Mouse (Mus musculus) embryonic facial prominence, embryonic 10.5 days (tissue): ENCODE measurements at regions not wholly inside any gene's neighbourhood (a gene's known extent, or its start where the extent isn't known, plus 50 kb on each side); places are given as distances from the start of the nearest gene placed in this dataset.

Experiments
- DNase-seq: peaks from one replicate; pipeline ENCODE4 v3.0.0-alpha.2; 2017; ENCODE audit warnings: low spot score
- H3K27ac ChIP-seq: fragments of 300-500 bp; sonication (generic); replicated peaks from 2 replicates; pipeline ENCODE4 v1.5.1; 2016; ENCODE audit warnings: mild to moderate bottlenecking
- H3K27me3 ChIP-seq: fragments of 300-500 bp; sonication (generic); replicated peaks from 2 replicates; pipeline ENCODE4 v1.6.1; 2016; ENCODE audit warnings: low read depth, mild to moderate bottlenecking; ENCODE audit not compliant: poor library complexity, severe bottlenecking
- H3K36me3 ChIP-seq: fragments of 300-500 bp; sonication (generic); replicated peaks from 2 replicates; pipeline ENCODE4 v1.6.1; 2016; ENCODE audit warnings: mild to moderate bottlenecking, moderate library complexity
- H3K4me1 ChIP-seq: fragments of 300-500 bp; sonication (generic); 2 replicates; pipeline ENCODE4 v1.6.1; 2016
- H3K4me3 ChIP-seq: fragments of 300-500 bp; sonication (generic); 2 replicates; pipeline ENCODE4 v1.5.1; 2016; ENCODE audit warnings: mild to moderate bottlenecking, moderate library complexity
- H3K9me3 ChIP-seq: fragments of 300-500 bp; sonication (generic); 2 replicates; pipeline ENCODE4 v1.6.1; 2016; ENCODE audit warnings: mild to moderate bottlenecking
- WGBS: fragments of 180-500 bp; shearing (Covaris S2); methylation state at CpG from one replicate; pipeline ENCODE4 v1.1.7; 2016; 5-methylcytosine and 5-hydroxymethylcytosine counted together

DNA sequence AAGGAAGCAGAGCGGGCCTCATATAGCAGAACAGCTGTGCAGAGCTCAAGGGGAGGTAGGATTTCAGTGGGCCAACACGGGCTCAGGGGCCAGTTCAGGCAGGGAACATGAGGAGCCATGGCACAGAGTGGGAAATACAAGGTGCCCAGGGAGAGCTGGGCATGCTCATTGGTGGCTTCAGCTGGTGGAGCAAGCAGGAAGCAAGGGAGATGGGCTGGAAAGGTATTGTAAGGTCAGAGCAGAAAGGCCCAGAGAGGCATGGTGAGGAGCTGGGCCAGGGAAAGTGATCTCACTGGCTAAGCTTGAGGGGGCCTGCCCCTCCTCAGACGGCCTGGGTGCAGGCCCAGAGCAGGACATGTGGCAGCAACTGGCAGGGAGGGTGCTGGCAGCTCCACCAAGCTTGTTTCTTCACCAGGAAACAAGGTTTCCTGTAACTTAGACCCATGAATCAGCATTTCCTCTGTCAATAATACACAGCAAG lies 155.2 kb upstream of the Lpp start:
- no peaks in the 10 kb centered on the region for H3K36me3 ChIP-seq
- no peak for DNase-seq
- WGBS = 82% methylated on average over 3 of the region's 3 CpGs
- H3K27ac ChIP-seq = no peak overlapping the region
- no peaks in the 10 kb centered on the region for H3K9me3 ChIP-seq
- no peak overlapping the region for H3K4me3 ChIP-seq
- H3K27me3 ChIP-seq = no peaks in the 10 kb centered on the region
- 0 out of 2 replicates have a peak, but pooled peaks cover 3% of the 10 kb centered on the region for H3K4me1 ChIP-seq

- WGBS = 78% methylated on average over 3 of the region's 3 CpGs
- Histone ChIP-seq H3K27ac (no peak overlapping the region), H3K4me1 (0 out of 2 replicates have a peak, but pooled peaks cover 3% of the 10 kb centered on the region), H3K36me3 (no peaks in the 10 kb centered on the region), H3K9me3 (no peaks in the 10 kb centered on the region), H3K4me3 (no peak overlapping the region), H3K27me3 (no peaks in the 10 kb centered on the region)
- DNase-seq = no peak
Observed at GRCm38 (mm10) chr16:24237425-24237824, 155.9 kb upstream of the Lpp start.

GRCm38 (mm10) chr16:24237013-24237412 lies 156.3 kb upstream of the Lpp start:
- H3K9me3 ChIP-seq = no peaks in the 10 kb centered on the region
- WGBS = 95% methylated on average over 3 of the region's 3 CpGs
- H3K27ac ChIP-seq = no peak overlapping the region; the same call in 1 of the 2 replicates
- H3K27me3 ChIP-seq = no peaks in the 10 kb centered on the region
- 0 out of 2 replicates have a peak, but pooled peaks cover 4% of the 10 kb centered on the region for H3K4me1 ChIP-seq
- H3K36me3 ChIP-seq = no peaks in the 10 kb centered on the region
- no peak for DNase-seq
- no peak overlapping the region for H3K4me3 ChIP-seq

- DNase-seq = no peak
- H3K4me1 ChIP-seq = peaks cover 8% of the 10 kb centered on the region; the same call in 1 of the 2 replicates
- no peaks in the 10 kb centered on the region for H3K27me3 ChIP-seq
- H3K9me3 ChIP-seq = no peaks in the 10 kb centered on the region
- no peak overlapping the region for H3K4me3 ChIP-seq
- no peaks in the 10 kb centered on the region for H3K36me3 ChIP-seq
- no peak overlapping the region for H3K27ac ChIP-seq
- WGBS = 73% methylated on average over 3 of the region's 3 CpGs
Observed at GRCm38 (mm10) chr16:24236511-24236910, 156.8 kb upstream of the Lpp start.

- WGBS = 87% methylated on average over 11 of the region's 11 CpGs
- H3K4me1 ChIP-seq = peaks cover 9% of the 10 kb centered on the region; the same call in 1 of the 2 replicates
- no peak for DNase-seq
- no peaks in the 10 kb centered on the region for H3K9me3 ChIP-seq
- no peak overlapping the region for H3K4me3 ChIP-seq
- no peaks in the 10 kb centered on the region for H3K36me3 ChIP-seq
- no peaks in the 10 kb centered on the region for H3K27me3 ChIP-seq
- no peak overlapping the region for H3K27ac ChIP-seq
Observed at GRCm38 (mm10) chr16:24234795-24235194, 158.5 kb upstream of the Lpp start.

GRCm38 (mm10) chr16:24232001-24232530 lies 161.2 kb upstream of the Lpp start:
- Histone ChIP-seq H3K36me3 (no peaks in the 10 kb centered on the region), H3K27ac (no peak overlapping the region), H3K4me3 (no peak overlapping the region), H3K4me1 (peaks cover 8% of the 10 kb centered on the region; the same call in 1 of the 2 replicates), H3K9me3 (no peaks in the 10 kb centered on the region), H3K27me3 (no peaks in the 10 kb centered on the region)
- no peak for DNase-seq
- 90% methylated on average over 6 of the region's 6 CpGs for WGBS

- no peaks in the 10 kb centered on the region for H3K27me3 ChIP-seq
- no peak overlapping the region for H3K27ac ChIP-seq
- no peaks in the 10 kb centered on the region for H3K9me3 ChIP-seq
- no peak for DNase-seq
- peaks cover 6% of the 10 kb centered on the region; the same call in 1 of the 2 replicates for H3K4me1 ChIP-seq
- 83% methylated on average over 5 of the region's 5 CpGs for WGBS
- H3K36me3 ChIP-seq = no peaks in the 10 kb centered on the region
- no peak overlapping the region for H3K4me3 ChIP-seq
Observed at GRCm38 (mm10) chr16:24231506-24231905, 161.8 kb upstream of the Lpp start.

DNA sequence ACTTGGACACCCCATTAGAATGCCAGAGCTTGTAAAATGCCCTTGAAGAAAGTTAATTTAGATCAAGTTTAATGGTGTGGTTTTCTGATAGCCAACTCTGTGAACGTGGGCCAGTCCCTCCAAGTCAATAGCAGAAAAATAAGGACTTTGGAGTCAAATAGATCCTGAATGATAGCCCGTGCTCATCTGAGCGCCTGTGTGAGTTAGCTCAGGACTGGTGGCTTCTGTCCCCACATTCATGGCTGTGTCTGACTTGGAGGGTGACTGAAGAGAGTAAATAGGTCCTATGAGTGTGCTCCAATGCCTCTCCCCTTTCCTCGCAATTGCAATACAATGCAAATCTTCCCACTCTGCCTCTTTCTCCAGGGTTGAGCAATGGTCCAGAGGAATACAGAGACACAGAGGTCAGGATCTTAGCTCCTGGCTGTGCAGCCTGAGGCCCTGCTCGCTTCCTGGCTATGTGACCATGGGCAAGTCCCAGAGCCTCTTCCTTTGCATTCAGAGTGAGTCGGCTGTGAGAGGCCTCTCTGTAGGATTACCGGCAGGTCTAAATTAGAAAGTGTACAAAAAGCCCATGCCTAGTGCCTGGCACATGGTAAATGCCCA lies 164.2 kb upstream of the Lpp start:
- 77% methylated on average over 7 of the region's 7 CpGs for WGBS
- no peaks in the 10 kb centered on the region for H3K36me3 ChIP-seq

DNA sequence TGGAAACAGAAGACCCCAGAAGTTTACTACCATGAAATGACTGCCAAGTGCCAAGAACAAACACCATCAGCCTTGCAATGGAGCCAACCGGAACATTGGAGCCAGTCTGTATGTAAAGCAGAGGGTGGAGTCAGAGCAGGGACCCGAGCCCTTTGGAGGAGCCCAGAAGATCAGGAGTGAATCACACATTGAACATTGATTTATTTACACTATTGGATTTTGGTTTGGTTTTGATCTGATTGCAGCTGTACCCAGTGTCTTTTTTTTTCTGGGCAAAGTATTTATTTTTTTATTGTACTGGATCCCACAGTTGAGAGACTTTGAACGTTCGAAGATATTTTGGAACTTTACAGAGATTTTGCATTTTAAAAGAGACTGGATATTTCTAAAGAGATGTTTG lies 167.4 kb upstream of the Lpp start:
- no peak overlapping the region for H3K4me3 ChIP-seq
- H3K36me3 ChIP-seq = no peaks in the 10 kb centered on the region
- DNase-seq = no peak
- WGBS = 86% methylated on average over 4 of the region's 4 CpGs
- H3K4me1 ChIP-seq = 0 out of 2 replicates have a peak, but pooled peaks cover 3% of the 10 kb centered on the region
- no peaks in the 10 kb centered on the region for H3K9me3 ChIP-seq
- H3K27ac ChIP-seq = no peak overlapping the region
- H3K27me3 ChIP-seq = no peaks in the 10 kb centered on the region

More for the DNA sequence above, 164.2 kb upstream of the Lpp start:
- Histone ChIP-seq H3K27ac (no peak overlapping the region), H3K27me3 (no peaks in the 10 kb centered on the region), H3K9me3 (no peaks in the 10 kb centered on the region), H3K4me1 (peaks cover 6% of the 10 kb centered on the region; the same call in 1 of the 2 replicates), H3K4me3 (no peak overlapping the region)
- no peak for DNase-seq

- Histone ChIP-seq H3K4me1 (0 out of 2 replicates have a peak, but pooled peaks cover 3% of the 10 kb centered on the region), H3K9me3 (no peaks in the 10 kb centered on the region), H3K4me3 (no peak overlapping the region), H3K27me3 (no peaks in the 10 kb centered on the region), H3K27ac (no peak overlapping the region), H3K36me3 (no peaks in the 10 kb centered on the region)
- no peak for DNase-seq
- WGBS = 91% methylated on average over 1 of the region's 1 CpGs
Observed at GRCm38 (mm10) chr16:24225090-24225489, 168.2 kb upstream of the Lpp start.

DNA sequence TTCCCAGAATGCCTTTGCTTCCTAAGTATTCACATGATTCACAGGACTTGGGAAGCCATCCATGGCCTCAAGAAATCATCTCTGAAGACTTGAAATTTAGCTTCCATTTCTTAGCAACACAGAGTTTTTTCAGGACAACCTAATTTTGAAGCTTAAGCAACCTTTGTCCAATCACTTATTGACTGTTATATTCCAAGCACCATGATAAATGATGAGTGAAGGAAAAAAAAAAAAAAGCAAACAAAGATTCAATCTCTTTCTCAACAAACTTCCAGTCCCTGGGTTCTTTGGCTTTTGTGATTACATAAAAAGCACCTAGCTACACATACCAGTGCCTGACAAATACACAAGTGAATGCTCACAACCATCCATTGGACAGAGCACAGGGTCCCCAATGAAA lies 169.4 kb upstream of the Lpp start:
- Histone ChIP-seq H3K9me3 (no peaks in the 10 kb centered on the region), H3K27ac (no peak overlapping the region), H3K27me3 (0 out of 2 replicates have a peak, but pooled peaks cover 3% of the 10 kb centered on the region), H3K36me3 (no peaks in the 10 kb centered on the region), H3K4me1 (0 out of 2 replicates have a peak, but pooled peaks cover 3% of the 10 kb centered on the region), H3K4me3 (no peak overlapping the region)
- no peak for DNase-seq

- 80% methylated on average over 2 of the region's 2 CpGs for WGBS
Observed at GRCm38 (mm10) chr16:24223527-24223880, 169.8 kb upstream of the Lpp start.

More at GRCm38 (mm10) chr16:24223527-24223880, 169.8 kb upstream of the Lpp start:
- Histone ChIP-seq H3K9me3 (no peaks in the 10 kb centered on the region), H3K27me3 (0 out of 2 replicates have a peak, but pooled peaks cover 3% of the 10 kb centered on the region), H3K27ac (no peak overlapping the region), H3K4me1 (peaks cover 6% of the 10 kb centered on the region), H3K4me3 (no peak overlapping the region), H3K36me3 (no peaks in the 10 kb centered on the region)
- no peak for DNase-seq
